Mouse (Mus musculus) bone marrow, adult 2 months (tissue): Measurements from ENCODE around the gene Rapgef5.

Experiments
- CTCF ChIP-seq: fragments of 200-500 bp; IDR thresholded peaks from 2 replicates; pipeline ENCODE4 v1.5.1; 2011; ENCODE audit warnings: low read length, control low read depth; ENCODE audit not compliant: control insufficient read depth, insufficient read depth
- POLR2A ChIP-seq: fragments of 200-500 bp; IDR thresholded peaks from 2 replicates; pipeline ENCODE4 v1.6.1; 2011; ENCODE audit warnings: low read depth, mild to moderate bottlenecking, control low read depth, low read length, borderline replicate concordance; ENCODE audit not compliant: control insufficient read depth

- TF ChIP-seq POLR2A: no peak
- no peak for TF ChIP-seq CTCF
These were observed 254.9 kb downstream of the Rapgef5 start for GRCm38 (mm10) chr12:117771156-117771555.
